17 mouse cellular contexts compared by ENCODE assay signal in genomic region chr14:75510125-75510524, GRCm38 (mm10). TPM values are rescaled to one million over a fixed set of nuclear protein-coding genes. Genes with fewer than 3 reads are reported as not detected.
"Had no signal": no experiment of that assay in that cellular context is flagged by ENCODE, and none has a peak within 500 bp of the region (broad histone marks: within the 10 kb centered on the region; RNA-seq: fewer than 3 reads in every experiment).

No protein-coding gene starts in this region.

- H3K27me3 ChIP-seq: liver, embryonic 13.5 days had no signal

- H3K36me3 ChIP-seq: liver, embryonic 13.5 days had no signal

- H3K4me2 ChIP-seq: liver, embryonic 13.5 days had no signal

- H3K27ac ChIP-seq: kidney, postnatal 0 days; layer of hippocampus, adult 2 months; left cerebral cortex, adult 2 months; liver, embryonic 13.5 days; macrophage had no signal

- H3K9me3 ChIP-seq: liver, embryonic 13.5 days had no signal

- ATAC-seq: intestine, postnatal 0 days had no signal

- DNase-seq: kidney, adult 2 months; kidney, postnatal 25 days; layer of hippocampus, adult 9-11 months; liver, embryonic 13.5 days; lung, adult 2 months; lung, postnatal 10 days; midbrain, embryonic 14.5 days; thymus, adult 18-20 months; thymus, postnatal 4 days had no signal

- H3K4me3 ChIP-seq: layer of hippocampus, adult 2 months; left cerebral cortex, adult 2 months; liver, embryonic 13.5 days had no signal

- H3K9ac ChIP-seq: liver, embryonic 13.5 days had no signal

RNA-seq across cellular contexts. Expression of gene Siah3, which starts 54.3 kb away (rescaled TPM):
- total RNA-seq: liver, adult 2 months; megakaryocyte, adult 5-6 weeks had no signal
- polyA plus RNA-seq: intestine, postnatal 0 days; kidney, adult 2 months; liver, adult 2 months; macrophage; testis, adult 2 months had no signal
